Mouse (Mus musculus): ENCODE data around the gene Trak1. TPM values are rescaled to one million over a fixed set of nuclear protein-coding genes. Genes with fewer than 3 reads are reported as not detected.
"Not testable (repeated sequence)": the region's sequence is repeated elsewhere in the genome, so short reads cannot be mapped to it uniquely, and the experiment has no call there.

Trak1 gene
- polyA plus RNA-seq, 1 experiment from 2014 or later, result 52.9 TPM

DNA sequence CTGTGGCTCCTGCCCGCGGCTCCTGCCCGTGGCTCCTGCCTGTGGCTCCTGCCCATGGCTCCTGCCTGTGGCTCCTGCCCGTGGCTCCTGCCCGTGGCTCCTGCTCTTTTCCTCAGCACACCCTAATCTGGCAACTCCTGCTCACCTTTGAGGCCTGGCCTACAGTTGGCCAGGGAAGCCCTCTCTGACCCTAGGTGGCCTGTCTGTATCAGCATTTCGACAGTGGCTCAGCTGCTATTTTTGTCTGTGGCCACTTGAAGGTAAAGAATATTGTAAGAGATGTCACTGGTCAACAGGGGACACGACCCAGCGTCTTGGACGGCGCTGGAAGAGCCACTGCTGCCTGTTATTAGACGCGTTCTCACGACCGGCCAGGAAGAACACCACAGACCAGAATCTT is 24.7 kb downstream of the Trak1 start:
- H3K9me3 ChIP-seq (replicated peaks), result no peaks in the 10 kb centered on the region
- 98% methylated on average over 14 of the region's 14 CpGs for WGBS

DNA sequence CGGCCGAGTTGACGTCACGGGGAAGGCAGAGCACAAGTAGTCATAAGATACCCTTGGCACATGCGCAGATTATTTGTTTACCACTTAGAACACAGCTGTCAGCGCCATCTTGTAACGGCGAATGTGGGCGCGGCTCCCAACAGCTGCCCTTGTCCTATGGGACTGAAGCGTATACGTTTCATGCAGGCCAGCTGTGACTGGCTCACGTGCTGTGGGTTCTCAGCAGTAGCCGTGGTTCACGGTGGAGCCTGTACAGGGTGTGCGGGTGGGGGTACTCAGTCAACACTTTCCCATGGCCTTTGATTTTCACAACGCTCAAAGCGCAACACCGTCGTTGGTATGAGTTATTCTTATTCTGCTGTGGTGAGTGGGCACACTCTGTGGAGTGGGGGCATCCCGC is 31.0 kb downstream of the Trak1 start:
- WGBS, result 89% methylated on average over 17 of the region's 21 CpGs
- H3K9ac ChIP-seq (replicated peaks); H3K27me3 ChIP-seq (replicated peaks); H3K36me3 ChIP-seq; H3K9me3 ChIP-seq (replicated peaks); H3K4me2 ChIP-seq; H3K27ac ChIP-seq (replicated peaks); H3K4me3 ChIP-seq (replicated peaks); ATAC-seq (ENCODE audit: low FRiP score): not testable (repeated sequence)
- H3K4me1 ChIP-seq, result peaks cover 32% of the 10 kb centered on the region

More for the DNA sequence above, 24.7 kb downstream of the Trak1 start:
- Histone ChIP-seq H3K4me2 (no peak overlapping the region), H3K9ac (replicated peaks) (no peak overlapping the region), H3K4me3 (replicated peaks) (no peak overlapping the region), H3K36me3 (no peaks in the 10 kb centered on the region; the same call in 1 of the 2 replicates), H3K27me3 (replicated peaks) (no peaks in the 10 kb centered on the region), H3K4me1 (peaks cover 20% of the 10 kb centered on the region), H3K27ac (replicated peaks) (no peak overlapping the region)
- no peak for ATAC-seq (ENCODE audit: low FRiP score)

DNA sequence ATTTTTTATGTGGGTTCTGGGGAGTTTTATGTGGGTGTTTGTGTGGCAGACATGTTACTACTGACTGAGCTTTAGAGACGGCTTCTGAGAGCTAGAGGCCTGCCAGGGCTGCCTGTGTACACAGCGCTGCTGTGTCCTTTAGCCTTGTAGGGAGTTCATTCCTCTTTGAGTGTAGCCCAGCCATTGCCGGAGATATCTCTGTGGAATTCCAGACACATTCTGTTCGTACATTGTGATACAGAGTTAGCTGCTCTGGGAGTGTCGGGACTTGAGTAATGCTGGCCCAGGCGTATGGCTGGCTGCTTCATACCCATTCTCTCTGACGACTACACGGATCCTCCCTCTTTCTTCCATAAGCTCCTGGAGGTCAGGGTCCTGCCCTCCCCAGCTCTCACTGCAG is 31.9 kb downstream of the Trak1 start:
- no peak overlapping the region for H3K4me3 ChIP-seq (replicated peaks)
- peaks cover 3% of the 10 kb centered on the region; the same call in 1 of the 2 replicates for H3K36me3 ChIP-seq
- H3K4me2 ChIP-seq, result no peak overlapping the region
- no peaks in the 10 kb centered on the region for H3K27me3 ChIP-seq (replicated peaks)
- H3K27ac ChIP-seq (replicated peaks), result peak overlapping the region; percentile 61
- peaks cover 41% of the 10 kb centered on the region for H3K4me1 ChIP-seq
- no peak overlapping the region for H3K9ac ChIP-seq (replicated peaks)
- WGBS, result 64% methylated on average over 8 of the region's 8 CpGs
- H3K9me3 ChIP-seq (replicated peaks), result no peaks in the 10 kb centered on the region
- no peak for ATAC-seq (ENCODE audit: low FRiP score)

DNA sequence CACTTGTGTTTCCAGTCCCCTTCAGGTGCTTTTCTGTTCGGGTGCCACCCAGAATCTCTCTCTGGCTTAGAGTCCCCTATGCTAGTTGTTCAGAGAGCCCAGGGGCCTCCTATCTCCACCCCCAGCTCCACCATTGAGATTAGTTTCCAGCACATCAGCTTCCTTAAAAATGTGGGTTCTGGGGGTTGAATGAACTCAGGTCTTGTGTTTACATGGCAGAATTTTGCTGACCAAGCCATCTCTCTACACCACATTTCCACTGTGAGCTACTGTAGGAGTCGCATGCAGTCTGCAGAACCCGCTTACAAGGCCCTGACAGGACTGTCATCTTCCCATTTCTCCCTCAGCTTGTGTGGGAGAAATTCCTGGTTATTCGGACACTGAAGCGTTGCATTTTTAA is 32.8 kb downstream of the Trak1 start:
- H3K9me3 ChIP-seq (replicated peaks), result no peaks in the 10 kb centered on the region
- no peak overlapping the region for H3K9ac ChIP-seq (replicated peaks)
- WGBS, result 97% methylated on average over 5 of the region's 5 CpGs
- no peak overlapping the region; the same call in 1 of the 2 replicates for H3K27ac ChIP-seq (replicated peaks)
- ATAC-seq (ENCODE audit: low FRiP score), result no peak
- peaks cover 49% of the 10 kb centered on the region for H3K4me1 ChIP-seq
- H3K27me3 ChIP-seq (replicated peaks), result no peaks in the 10 kb centered on the region
- H3K4me3 ChIP-seq (replicated peaks), result no peak overlapping the region
- H3K36me3 ChIP-seq, result peaks cover 3% of the 10 kb centered on the region; the same call in 1 of the 2 replicates
- H3K4me2 ChIP-seq, result no peak overlapping the region

GRCm38 (mm10) chr9:121331438-121331837 is 34.1 kb downstream of the Trak1 start:
- H3K4me1 ChIP-seq, result peaks cover 59% of the 10 kb centered on the region

GRCm38 (mm10) chr9:121331878-121332630 is 34.8 kb downstream of the Trak1 start:
- peaks cover 3% of the 10 kb centered on the region; the same call in 1 of the 2 replicates for H3K36me3 ChIP-seq
- peak overlapping the region; percentile 78 for H3K27ac ChIP-seq (replicated peaks)
- peaks cover 65% of the 10 kb centered on the region for H3K4me1 ChIP-seq
- no peaks in the 10 kb centered on the region for H3K27me3 ChIP-seq (replicated peaks)
- no peak overlapping the region; the same call in 1 of the 2 replicates for H3K9ac ChIP-seq (replicated peaks)
- WGBS, result 2% methylated on average over 8 of the region's 8 CpGs
- H3K9me3 ChIP-seq (replicated peaks), result no peaks in the 10 kb centered on the region
- peak; percentile 73 for ATAC-seq (ENCODE audit: low FRiP score)
- H3K4me2 ChIP-seq, result peak overlapping the region; percentile 19
- H3K4me3 ChIP-seq (replicated peaks), result no peak overlapping the region

More at GRCm38 (mm10) chr9:121331438-121331837, 34.1 kb downstream of the Trak1 start:
- no peak overlapping the region for H3K4me2 ChIP-seq
- WGBS, result 18% methylated on average over 5 of the region's 5 CpGs
- peak overlapping the region; percentile 78 for H3K27ac ChIP-seq (replicated peaks)
- H3K9ac ChIP-seq (replicated peaks), result 0 out of 2 replicates have a peak overlapping the region, but pooled peaks have one; percentile 7
- no peak overlapping the region for H3K4me3 ChIP-seq (replicated peaks)
- H3K9me3 ChIP-seq (replicated peaks), result no peaks in the 10 kb centered on the region
- no peaks in the 10 kb centered on the region for H3K27me3 ChIP-seq (replicated peaks)
- no peak for ATAC-seq (ENCODE audit: low FRiP score)
- H3K36me3 ChIP-seq, result peaks cover 3% of the 10 kb centered on the region; the same call in 1 of the 2 replicates

- Histone ChIP-seq H3K36me3 (peaks cover under 1% of the 10 kb centered on the region; the same call in 1 of the 2 replicates), H3K27me3 (replicated peaks) (no peaks in the 10 kb centered on the region), H3K4me1 (peaks cover 77% of the 10 kb centered on the region), H3K9ac (replicated peaks) (no peak overlapping the region), H3K9me3 (replicated peaks) (no peaks in the 10 kb centered on the region), H3K4me2 (no peak overlapping the region), H3K27ac (replicated peaks) (peak overlapping the region; percentile 63), H3K4me3 (replicated peaks) (no peak overlapping the region)
- no peak for ATAC-seq (ENCODE audit: low FRiP score)
- 73% methylated on average over 5 of the region's 5 CpGs for WGBS
Measured at GRCm38 (mm10) chr9:121333559-121333958, 36.3 kb downstream of the Trak1 start.

- no peak for ATAC-seq (ENCODE audit: low FRiP score)
- H3K9ac ChIP-seq (replicated peaks), result no peak overlapping the region
- H3K4me2 ChIP-seq, result no peak overlapping the region
- no peaks in the 10 kb centered on the region for H3K27me3 ChIP-seq (replicated peaks)
- no peaks in the 10 kb centered on the region for H3K36me3 ChIP-seq
- H3K4me1 ChIP-seq, result peaks cover 71% of the 10 kb centered on the region
- WGBS, result 35% methylated on average over 8 of the region's 8 CpGs
- H3K4me3 ChIP-seq (replicated peaks), result no peak overlapping the region
- H3K9me3 ChIP-seq (replicated peaks), result no peaks in the 10 kb centered on the region
- peak overlapping the region; percentile 63 for H3K27ac ChIP-seq (replicated peaks)
Measured at GRCm38 (mm10) chr9:121334311-121334851, 37.1 kb downstream of the Trak1 start.

DNA sequence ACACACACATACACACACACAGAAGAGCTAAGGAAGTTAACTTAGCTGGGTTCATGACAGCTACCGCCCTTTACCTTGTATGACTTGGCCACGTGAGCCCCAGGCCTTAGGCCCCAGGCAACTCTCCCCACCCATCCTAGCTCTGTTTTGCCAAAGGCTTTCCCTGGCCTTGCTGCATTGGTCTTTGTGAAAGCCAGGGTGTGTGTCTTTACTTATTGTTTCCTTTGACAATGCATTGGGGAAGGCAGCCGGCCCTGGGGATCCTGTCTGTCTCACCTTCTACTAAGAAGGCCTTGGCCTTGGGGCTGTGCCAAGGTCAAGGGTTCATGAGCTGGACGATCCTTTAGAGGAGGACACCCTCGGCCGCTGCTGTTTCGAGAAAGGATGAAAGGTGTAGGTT is 38.3 kb downstream of the Trak1 start:
- no peaks in the 10 kb centered on the region for H3K9me3 ChIP-seq (replicated peaks)
- no peaks in the 10 kb centered on the region for H3K27me3 ChIP-seq (replicated peaks)
- 39% methylated on average over 7 of the region's 7 CpGs for WGBS
- peak overlapping the region; percentile 29; the same call in 1 of the 2 replicates for H3K27ac ChIP-seq (replicated peaks)
- H3K4me2 ChIP-seq, result no peak overlapping the region
- no peak overlapping the region for H3K9ac ChIP-seq (replicated peaks)
- no peaks in the 10 kb centered on the region for H3K36me3 ChIP-seq
- H3K4me3 ChIP-seq (replicated peaks), result no peak overlapping the region
- ATAC-seq (ENCODE audit: low FRiP score), result no peak
- peaks cover 68% of the 10 kb centered on the region for H3K4me1 ChIP-seq

DNA sequence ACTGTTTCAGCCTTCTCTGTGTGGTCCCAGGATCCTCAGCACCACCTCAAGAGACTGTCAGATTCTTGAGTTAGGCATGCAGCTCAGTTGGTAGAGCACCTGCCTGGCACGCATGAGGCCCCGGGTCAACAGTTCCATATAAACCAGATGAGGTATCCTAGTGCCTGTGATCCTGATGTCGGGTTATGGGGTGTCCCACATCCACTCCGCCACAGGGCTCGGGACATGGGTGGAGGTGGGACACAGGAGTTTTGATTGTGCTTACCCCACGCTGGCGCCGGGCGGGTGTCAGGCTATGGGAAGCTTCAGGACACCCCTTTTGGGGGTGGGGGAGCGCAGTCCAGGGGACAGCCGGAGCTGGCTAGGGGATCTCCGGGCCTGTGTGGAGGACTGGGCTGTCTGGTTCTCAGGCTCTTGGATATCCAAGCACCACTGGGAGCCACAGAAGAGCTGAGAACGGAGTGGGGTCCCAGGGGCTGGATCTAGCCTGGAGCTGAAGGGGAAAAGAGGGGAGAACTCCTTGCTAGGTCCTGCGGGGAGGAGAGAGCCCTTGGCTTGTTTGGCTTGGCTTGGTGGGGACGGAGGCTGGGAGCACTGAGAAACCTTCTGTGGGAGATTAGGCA is 39.1 kb downstream of the Trak1 start:
- Histone ChIP-seq H3K4me1 (peaks cover 63% of the 10 kb centered on the region), H3K4me2 (no peak overlapping the region), H3K9me3 (replicated peaks) (no peaks in the 10 kb centered on the region), H3K36me3 (no peaks in the 10 kb centered on the region), H3K27ac (replicated peaks) (0 out of 2 replicates have a peak overlapping the region, but pooled peaks have one; percentile 6), H3K4me3 (replicated peaks) (no peak overlapping the region), H3K27me3 (replicated peaks) (no peaks in the 10 kb centered on the region), H3K9ac (replicated peaks) (no peak overlapping the region)
- WGBS, result 93% methylated on average over 15 of the region's 15 CpGs
- no peak for ATAC-seq (ENCODE audit: low FRiP score)

- no peak overlapping the region for H3K4me3 ChIP-seq (replicated peaks)
- no peak for ATAC-seq (ENCODE audit: low FRiP score)
- H3K9me3 ChIP-seq (replicated peaks), result no peaks in the 10 kb centered on the region
- H3K4me2 ChIP-seq, result no peak overlapping the region
- H3K27ac ChIP-seq (replicated peaks), result peak overlapping the region; percentile 6
- H3K9ac ChIP-seq (replicated peaks), result no peak overlapping the region
- H3K27me3 ChIP-seq (replicated peaks), result no peaks in the 10 kb centered on the region
- peaks cover 53% of the 10 kb centered on the region for H3K4me1 ChIP-seq
- WGBS, result 56% methylated on average over 9 of the region's 9 CpGs
- H3K36me3 ChIP-seq, result no peaks in the 10 kb centered on the region
Measured at GRCm38 (mm10) chr9:121337216-121337937, 40.1 kb downstream of the Trak1 start.
